Mouse (Mus musculus) embryonic fibroblast, embryonic 13.5 days (primary cell): ENCODE results near the gene Ncaph2. TPM values are rescaled to one million over a fixed set of nuclear protein-coding genes. Genes with fewer than 3 reads are reported as not detected.

Experiments used
- H3K27ac ChIP-seq: 2 replicates; pipeline ENCODE4 v1.5.1; 2012; ENCODE audit warnings: low read length, control low read depth, inconsistent platforms; ENCODE audit not compliant: insufficient read depth
- H3K4me1 ChIP-seq: 2 replicates; pipeline ENCODE4 v1.6.1; 2011; ENCODE audit warnings: low read length; ENCODE audit not compliant: control insufficient read depth, insufficient read depth
- H3K4me3 ChIP-seq: 2 replicates; pipeline ENCODE4 v1.5.1; 2011; ENCODE audit warnings: mild to moderate bottlenecking, control low read depth, low read length; ENCODE audit not compliant: insufficient read depth
- CTCF ChIP-seq: IDR thresholded peaks from 2 replicates; pipeline ENCODE4 v1.5.1; 2011; ENCODE audit warnings: mild to moderate bottlenecking, control low read depth, low read length, moderate library complexity, borderline replicate concordance; ENCODE audit not compliant: insufficient read depth
- POLR2A ChIP-seq: IDR thresholded peaks from 2 replicates; pipeline ENCODE4 v1.6.1; 2011; ENCODE audit warnings: low read depth, mild to moderate bottlenecking, control low read depth, low read length, moderate library complexity
- polyA plus RNA-seq: library from polyadenylated mRNA; stranded (reverse); fragments of >200 nt; gene quantifications from 2 replicates; pipeline ENCODE4 v1.2.4, GENCODE M21; 2011; ENCODE audit warnings: low read depth; ENCODE audit not compliant: missing spikeins, insufficient read length

The Ncaph2 gene
- 58.9 and 94.2 TPM in 2 replicates for polyA plus RNA-seq

DNA sequence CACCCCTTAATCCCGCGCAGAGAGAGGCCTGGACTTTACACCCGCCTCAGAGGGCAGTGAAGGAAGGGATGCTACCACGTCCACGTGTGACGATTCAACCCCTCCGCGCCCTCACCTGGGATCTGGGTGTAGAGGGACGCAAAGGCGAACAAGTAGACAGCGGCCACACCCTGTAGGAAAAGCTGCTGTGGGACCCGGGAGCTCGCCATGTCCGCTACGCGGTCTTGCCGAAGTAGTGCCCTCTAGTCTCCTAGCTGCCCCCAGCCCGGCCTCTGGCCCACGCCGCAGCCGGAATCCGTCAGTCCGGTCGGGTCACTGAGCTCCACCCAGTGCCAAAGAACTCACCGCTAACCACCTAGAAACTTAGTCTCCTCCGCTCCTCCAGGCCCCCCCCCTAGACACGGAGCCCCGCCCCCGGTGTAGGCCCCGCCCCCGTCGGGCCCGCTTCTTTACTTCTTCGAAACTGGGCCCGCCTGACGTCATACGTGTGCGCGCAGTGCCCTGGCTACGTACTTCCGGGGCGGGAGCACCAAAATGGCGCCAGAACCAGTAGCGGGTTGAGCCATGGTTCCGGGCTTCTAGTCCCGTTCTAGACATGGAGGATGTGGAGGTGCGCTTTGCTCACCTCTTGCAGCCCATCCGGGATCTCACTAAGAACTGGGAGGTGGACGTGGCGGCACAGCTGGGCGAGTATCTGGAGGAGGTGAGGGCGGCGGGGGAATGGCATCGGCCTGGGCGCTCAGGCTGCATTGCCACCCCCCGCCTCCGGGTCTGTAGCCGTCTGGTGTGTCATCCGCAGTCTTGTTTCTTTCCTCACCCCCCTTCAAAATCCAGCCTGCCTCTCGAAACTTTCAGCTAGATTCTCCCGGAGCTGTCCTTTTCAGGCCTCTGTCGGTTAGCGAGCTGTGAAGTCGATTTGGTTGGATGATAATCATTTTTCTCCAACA is at the start of gene Ncaph2, which contains the start of gene Lmf2:
Gene Ncaph2 (plus strand): TSS at position 479 of the 947 bp plus-strand sequence.
Gene Lmf2 (minus strand): TSS at position 419 of the 947 bp plus-strand sequence.
- Histone ChIP-seq H3K27ac (peak within 1 kb of the TSS; percentile 74), H3K4me1 (no peaks in the 10 kb centered on the region), H3K4me3 (peak within 1 kb of the TSS; percentile 85)
- TF ChIP-seq POLR2A (peak; percentile 85), CTCF (no peak)

GRCm38 (mm10) chr15:89305966-89306365 is 49.6 kb upstream of the Ncaph2 start:
- Histone ChIP-seq H3K27ac (no peak overlapping the region), H3K4me1 (peaks cover 4% of the 10 kb centered on the region), H3K4me3 (no peak overlapping the region)
- TF ChIP-seq POLR2A (no peak), CTCF (no peak)

- Histone ChIP-seq H3K4me1 (peaks cover 4% of the 10 kb centered on the region), H3K27ac (no peak overlapping the region), H3K4me3 (no peak overlapping the region)
- TF ChIP-seq CTCF (no peak), POLR2A (no peak)
These were observed 48.1 kb upstream of the Ncaph2 start for GRCm38 (mm10) chr15:89307461-89307860.

DNA sequence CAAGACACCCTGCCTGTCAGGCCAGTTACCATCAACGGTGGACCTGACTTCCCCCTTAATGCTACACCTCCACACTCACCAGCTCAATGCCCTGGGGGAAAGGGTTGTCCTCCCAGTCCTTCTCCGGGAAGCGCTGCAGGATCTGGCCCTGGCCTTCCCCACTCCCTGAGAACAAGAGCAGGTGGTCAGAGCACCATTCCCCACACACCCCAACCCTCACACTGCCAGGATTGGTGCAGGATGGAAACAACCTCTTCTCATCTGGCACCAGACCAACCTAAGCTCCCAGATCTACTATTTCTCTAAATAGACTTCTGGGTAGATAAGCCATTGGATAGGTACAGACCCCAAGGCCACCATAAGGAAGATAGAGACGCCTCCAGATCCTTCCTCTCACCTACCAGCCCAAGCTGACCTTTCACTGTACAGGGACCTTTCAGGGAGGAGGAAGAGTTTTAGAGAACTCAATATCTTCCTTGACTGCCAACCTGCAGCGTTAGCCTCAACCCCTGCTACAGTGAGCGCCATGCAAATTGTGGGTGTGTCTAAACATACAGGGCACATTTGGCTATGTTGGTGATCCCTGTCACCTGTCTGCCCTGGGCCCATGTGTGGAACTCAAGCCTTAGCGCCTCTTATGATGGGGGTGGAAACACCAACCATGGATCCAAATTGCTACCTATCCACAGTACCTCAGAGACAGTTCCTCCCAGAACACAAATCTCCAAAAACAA is 46.9 kb upstream of the Ncaph2 start:
- Histone ChIP-seq H3K27ac (no peak overlapping the region), H3K4me3 (no peak overlapping the region), H3K4me1 (peaks cover 10% of the 10 kb centered on the region)
- TF ChIP-seq POLR2A (no peak), CTCF (no peak)

DNA sequence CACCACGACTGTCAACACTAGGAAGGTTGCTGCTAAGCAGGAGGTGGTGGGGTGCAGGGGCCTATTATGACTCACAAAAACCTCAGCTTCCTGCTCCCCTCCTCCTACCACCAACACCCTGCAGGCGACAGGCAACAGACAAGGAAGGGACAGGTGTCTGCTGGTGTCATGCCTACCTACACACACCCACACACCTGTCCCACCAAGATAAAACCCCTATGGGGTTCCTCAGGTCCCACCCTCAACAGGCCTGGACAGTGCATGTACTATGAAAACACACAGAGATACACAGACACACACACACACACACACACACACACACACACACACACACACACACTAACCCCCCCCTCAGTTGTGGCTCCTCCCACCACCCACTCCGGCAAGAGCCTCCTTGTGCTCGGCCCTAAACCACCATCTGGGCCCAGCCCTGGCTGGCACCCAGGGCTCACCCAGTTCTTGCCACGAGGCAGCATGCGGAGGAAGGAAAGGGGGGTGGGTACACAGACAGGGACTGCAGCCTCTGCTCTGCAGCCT is 45.5 kb upstream of the Ncaph2 start:
- Histone ChIP-seq H3K4me3 (no peak overlapping the region), H3K27ac (no peak overlapping the region), H3K4me1 (peaks cover 10% of the 10 kb centered on the region)
- TF ChIP-seq CTCF (no peak), POLR2A (no peak)

- peaks cover 10% of the 10 kb centered on the region for H3K4me1 ChIP-seq
- TF ChIP-seq CTCF (no peak), POLR2A (no peak)
- H3K27ac ChIP-seq, result no peak overlapping the region
- no peak overlapping the region for H3K4me3 ChIP-seq
These were observed 42.2 kb upstream of the Ncaph2 start for GRCm38 (mm10) chr15:89313359-89313758.

DNA sequence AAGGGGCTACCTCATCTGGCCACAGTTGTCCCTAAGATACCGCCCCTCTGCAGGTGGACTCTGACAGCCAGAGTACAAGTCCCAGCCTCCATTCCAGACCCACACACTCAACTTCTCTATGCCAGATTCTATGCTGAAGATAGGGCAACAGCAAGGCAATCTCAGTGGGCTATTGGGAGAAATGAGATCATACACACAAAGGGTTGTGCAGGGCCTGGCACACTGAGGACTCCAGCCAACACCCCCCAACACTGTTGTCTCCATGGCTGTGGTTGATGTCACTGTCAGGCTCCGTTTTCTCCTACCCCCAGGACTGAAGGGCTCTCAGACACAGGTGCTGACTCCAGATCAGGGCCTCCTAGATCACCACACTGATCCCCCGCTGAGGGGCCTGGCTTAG is 41.4 kb upstream of the Ncaph2 start:
- Histone ChIP-seq H3K4me1 (peaks cover 10% of the 10 kb centered on the region), H3K27ac (no peak overlapping the region), H3K4me3 (peak overlapping the region; percentile 72)
- TF ChIP-seq POLR2A, result no peak
- no peak for TF ChIP-seq CTCF

DNA sequence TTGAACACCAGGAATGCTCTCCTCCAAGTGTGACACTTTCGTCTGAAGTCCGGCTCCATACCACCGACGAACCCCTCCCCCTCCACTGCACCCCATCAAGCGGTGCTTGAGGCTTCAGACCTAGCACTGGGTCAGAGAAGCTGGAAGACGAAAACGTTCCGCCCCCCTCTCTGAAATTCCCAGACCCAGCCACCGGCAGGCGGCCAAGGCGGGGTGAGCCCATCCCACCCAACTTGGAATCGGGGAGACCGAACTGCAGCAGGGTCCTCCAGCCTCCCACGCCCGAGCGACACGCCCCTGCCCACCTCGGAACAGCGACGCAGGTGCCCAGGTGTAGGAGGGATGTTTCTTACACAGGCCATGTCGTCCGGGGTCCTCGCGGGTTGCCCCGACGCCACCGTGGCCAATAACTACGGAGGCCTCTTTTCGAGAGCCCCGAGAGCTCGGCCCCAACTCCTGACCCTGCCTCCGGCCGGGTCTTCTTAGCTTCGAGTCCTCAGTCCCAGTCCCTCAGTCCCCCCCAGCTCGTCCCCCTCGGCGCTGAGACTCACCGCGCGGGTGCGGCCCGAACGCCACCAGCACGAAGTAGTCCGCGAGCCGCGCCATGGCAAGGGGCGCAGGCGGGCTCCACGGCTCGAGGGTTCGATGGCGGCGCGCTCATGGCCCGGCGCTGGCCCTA is 40.9 kb upstream of the Ncaph2 start:
- H3K27ac ChIP-seq, result no peak overlapping the region
- TF ChIP-seq POLR2A, result no peak
- no peak for TF ChIP-seq CTCF
- peaks cover 7% of the 10 kb centered on the region for H3K4me1 ChIP-seq

GRCm38 (mm10) chr15:89315190-89315731 is 40.3 kb upstream of the Ncaph2 start, which contains the start of gene Sbf1:
Gene Sbf1, minus strand, starts transcription at chr15:89315311.
- no peak for TF ChIP-seq CTCF
- TF ChIP-seq POLR2A, result peak; percentile 78
- no peak within 1 kb of the TSS for H3K27ac ChIP-seq

More for the DNA sequence above, 40.9 kb upstream of the Ncaph2 start:
- peak overlapping the region; percentile 72 for H3K4me3 ChIP-seq

More at GRCm38 (mm10) chr15:89315190-89315731, 40.3 kb upstream of the Ncaph2 start, which contains the start of gene Sbf1:
- peak within 1 kb of the TSS; percentile 72 for H3K4me3 ChIP-seq
- peaks cover 5% of the 10 kb centered on the region; the same call in 1 of the 2 replicates for H3K4me1 ChIP-seq
